Mouse (Mus musculus): ENCODE data around the gene Shcbp1. TPM values are rescaled to one million over a fixed set of nuclear protein-coding genes. Genes with fewer than 3 reads are reported as not detected.

The Shcbp1 gene
- polyA plus RNA-seq, 1 experiment from 2014 or later: 29.3 TPM

Other genes with a start within 250 kb of the Shcbp1 start
- gene Zfp958, start 166.4 kb downstream of the Shcbp1 start, polyA plus RNA-seq (2015; fragmentation: Nextera tagmentation; extraction: Ambion mirVana): 17.2 and 20.8 TPM in 2 replicates